Mouse (Mus musculus) kidney, adult 2 months (tissue): ENCODE data around the gene Plgrkt.

ENCODE experiments used
- CTCF ChIP-seq: fragments of 200-500 bp; conservative IDR thresholded peaks from 2 replicates; pipeline ENCODE4 v1.5.1; 2011; ENCODE audit warnings: low read depth, mild to moderate bottlenecking, control low read depth, low read length, moderate library complexity, mixed read lengths; ENCODE audit not compliant: insufficient read depth, insufficient read length
- POLR2A ChIP-seq: fragments of 200-500 bp; IDR thresholded peaks from one replicate; pipeline ENCODE4 v1.6.1; 2011; ENCODE audit warnings: low read depth, low read length, control low read depth

DNA sequence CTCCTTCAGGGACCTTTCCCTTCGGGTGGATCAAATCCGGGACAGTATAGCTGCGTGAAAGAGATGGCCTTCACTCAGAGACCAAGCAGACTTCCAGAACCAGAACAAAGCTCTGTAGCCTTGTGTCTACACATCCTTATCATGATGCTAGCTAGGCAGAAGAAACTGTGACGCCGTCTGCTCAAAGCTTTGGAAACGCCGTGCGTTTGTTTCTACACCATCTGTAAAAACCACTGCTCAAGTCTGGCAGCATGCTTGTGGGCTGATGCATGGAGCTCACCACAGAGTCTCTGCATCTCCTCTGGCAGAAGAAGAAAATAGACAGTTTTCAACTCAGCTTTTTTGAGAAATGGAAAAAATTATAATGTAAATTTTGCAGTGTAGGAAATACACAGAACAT is 55.4 kb downstream of the Plgrkt start:
- TF ChIP-seq CTCF: no peak
- TF ChIP-seq POLR2A: no peak
